Mouse (Mus musculus): ENCODE measurements around the gene Gpr27. TPM values are rescaled to one million over a fixed set of nuclear protein-coding genes. Genes with fewer than 3 reads are reported as not detected.

The Gpr27 gene
- total RNA-seq (2021), result 1 to 10 TPM; 2.3 to 3.6 TPM
- long read RNA-seq, experiment 1, transcript Gpr27-201 (1 exons, 2,388 nt), result major isoform, 19 of 19 reads
- long read RNA-seq, experiment 1, partial matches to known transcripts, result 0 of 19 reads
- long read RNA-seq, experiment 1, other reads (novel, unspliced or antisense), result 0 of 19 reads
- long read RNA-seq, experiment 2, transcript Gpr27-201 (1 exons, 2,388 nt), result major isoform, 9 of 9 reads
- long read RNA-seq, experiment 2, partial matches to known transcripts, result 0 of 9 reads
- long read RNA-seq, experiment 2, other reads (novel, unspliced or antisense), result 0 of 9 reads

- DNase-seq, result peak; percentile 12 to 46
These were observed at the start of gene Gpr27 for GRCm38 (mm10) chr6:99692206-99692915. TSS of gene Gpr27 (plus strand) at chr6:99692679.

- DNase-seq, result peak; percentile 86 to 91
These were observed 48.9 kb upstream of the Gpr27 start for GRCm38 (mm10) chr6:99643439-99644199.

- DNase-seq, result no peak
These were observed 48.1 kb upstream of the Gpr27 start for GRCm38 (mm10) chr6:99644386-99644785.

- no peak for DNase-seq
These were observed 47.6 kb upstream of the Gpr27 start for GRCm38 (mm10) chr6:99644876-99645275.

GRCm38 (mm10) chr6:99646344-99646743, 46.1 kb upstream of the Gpr27 start:
- DNase-seq, result no peak

- no peak for DNase-seq
These were observed 43.2 kb upstream of the Gpr27 start for GRCm38 (mm10) chr6:99649307-99649706.

- DNase-seq, result no peak
These were observed 40.1 kb upstream of the Gpr27 start for GRCm38 (mm10) chr6:99652341-99652740.

- DNase-seq, result no peak
These were observed 38.1 kb upstream of the Gpr27 start for GRCm38 (mm10) chr6:99654343-99654742.

- no peak for DNase-seq
These were observed 37.0 kb upstream of the Gpr27 start for GRCm38 (mm10) chr6:99655488-99655887.

GRCm38 (mm10) chr6:99656088-99656487, 36.4 kb upstream of the Gpr27 start:
- no peak for DNase-seq

GRCm38 (mm10) chr6:99658586-99658985, 33.9 kb upstream of the Gpr27 start:
- peak in 1 of 2 experiments; percentile 8 for DNase-seq

GRCm38 (mm10) chr6:99660443-99660842, 32.0 kb upstream of the Gpr27 start:
- no peak for DNase-seq

- DNase-seq, result no peak
These were observed 29.2 kb upstream of the Gpr27 start for GRCm38 (mm10) chr6:99663232-99663631.

- DNase-seq, result no peak
These were observed 26.8 kb upstream of the Gpr27 start for GRCm38 (mm10) chr6:99665457-99666317.

GRCm38 (mm10) chr6:99666318-99667171, 25.9 kb upstream of the Gpr27 start, which contains the start of the genes Eif4e3 and Gm20696:
TSS of gene Eif4e3 (minus strand) at chr6:99666771.
TSS of gene Gm20696 (minus strand) at chr6:99666797.
- peak; percentile 59 to 78 for DNase-seq

- DNase-seq, result no peak
These were observed 25.2 kb upstream of the Gpr27 start for GRCm38 (mm10) chr6:99667290-99667689.

- no peak for DNase-seq
These were observed 22.8 kb upstream of the Gpr27 start for GRCm38 (mm10) chr6:99669481-99670325.

- DNase-seq, result peak; percentile 37 to 63
These were observed 21.9 kb upstream of the Gpr27 start for GRCm38 (mm10) chr6:99670481-99671119.

- DNase-seq, result no peak
These were observed 20.7 kb upstream of the Gpr27 start for GRCm38 (mm10) chr6:99671768-99672167.

Data from adrenal gland, postnatal 36 days (tissue).